Mouse (Mus musculus): ENCODE results near the gene Gm11099. TPM values are rescaled to one million over a fixed set of nuclear protein-coding genes. Genes with fewer than 3 reads are reported as not detected.
A peak's percentile ranks its signal among the peaks of the same experiment; 100 is the strongest.

The Gm11099 gene
- polyA plus RNA-seq (2015; fragmentation: Nextera tagmentation; extraction: Ambion mirVana): not detected in 2 replicates

- H3K27me3 ChIP-seq: no peaks in the 10 kb centered on the region
- H3K27ac ChIP-seq: no peak within 1 kb of the TSS
- no peak within 1 kb of the TSS for H3K9ac ChIP-seq
- H3K4me3 ChIP-seq: no peak within 1 kb of the TSS
- no peaks in the 10 kb centered on the region for H3K9me3 ChIP-seq
- ATAC-seq (ENCODE audit: insufficient number of reproducible peaks, insufficient read depth, low FRiP score, low TSS enrichment, low read depth): no peak
- no peak within 1 kb of the TSS for H3K4me2 ChIP-seq
- no peaks in the 10 kb centered on the region for H3K36me3 ChIP-seq
- H3K4me1 ChIP-seq: no peaks in the 10 kb centered on the region
- WGBS: 88% methylated on average over 5 of the region's 5 CpGs
Observed at GRCm38 (mm10) chr2:58859134-58859533, at the start of gene Gm11099. Gm11099 (plus strand) TSS chr2:58859434.

DNA sequence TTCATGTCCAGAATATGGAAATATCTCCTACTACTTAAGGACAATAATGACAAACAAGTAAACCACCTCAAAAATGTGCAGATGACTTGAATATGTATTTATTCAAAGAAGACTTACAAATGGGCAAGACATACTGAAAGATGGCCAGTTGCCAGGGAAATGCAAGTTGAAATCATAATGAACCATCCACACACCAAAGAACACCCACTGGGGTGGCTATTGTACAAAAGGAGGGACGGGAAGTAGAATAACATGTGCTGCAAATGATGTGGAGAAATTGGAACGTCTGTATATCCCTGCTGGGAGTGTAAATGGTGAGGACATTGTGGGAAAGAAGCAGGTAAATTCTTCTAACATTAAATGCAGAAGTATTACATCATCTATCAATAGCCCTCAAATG is 46.3 kb upstream of the Gm11099 start:
- H3K4me3 ChIP-seq: no peak overlapping the region
- no peaks in the 10 kb centered on the region for H3K9me3 ChIP-seq
- no peak overlapping the region for H3K4me2 ChIP-seq
- H3K9ac ChIP-seq: no peak overlapping the region
- no peaks in the 10 kb centered on the region for H3K36me3 ChIP-seq
- no peaks in the 10 kb centered on the region for H3K27me3 ChIP-seq
- no peaks in the 10 kb centered on the region for H3K4me1 ChIP-seq
- no peak for ATAC-seq (ENCODE audit: insufficient number of reproducible peaks, insufficient read depth, low FRiP score, low TSS enrichment, low read depth)
- 57% methylated on average over 2 of the region's 2 CpGs for WGBS
- no peak overlapping the region for H3K27ac ChIP-seq

GRCm38 (mm10) chr2:58828910-58829600 is 30.2 kb upstream of the Gm11099 start:
- peak; percentile 77 for ATAC-seq (ENCODE audit: insufficient number of reproducible peaks, insufficient read depth, low FRiP score, low TSS enrichment, low read depth)
- no peak overlapping the region for H3K9ac ChIP-seq
- H3K27ac ChIP-seq: peak overlapping the region; percentile 24
- no peak overlapping the region for H3K4me2 ChIP-seq
- H3K27me3 ChIP-seq: no peaks in the 10 kb centered on the region
- peaks cover 10% of the 10 kb centered on the region for H3K4me1 ChIP-seq
- H3K9me3 ChIP-seq: no peaks in the 10 kb centered on the region
- H3K36me3 ChIP-seq: no peaks in the 10 kb centered on the region
- whole genome bisulfite sequencing: 40% methylated on average over 3 of the region's 3 CpGs
- H3K4me3 ChIP-seq: no peak overlapping the region

GRCm38 (mm10) chr2:58829981-58830742 is 29.1 kb upstream of the Gm11099 start:
- Histone ChIP-seq H3K4me3 (no peak overlapping the region), H3K27ac (peak overlapping the region; percentile 24; the same call in 1 of the 2 replicates)

GRCm38 (mm10) chr2:58832253-58832980 is 26.8 kb upstream of the Gm11099 start:
- H3K27ac ChIP-seq: no peak overlapping the region
- no peaks in the 10 kb centered on the region for H3K27me3 ChIP-seq
- no peak for ATAC-seq (ENCODE audit: insufficient number of reproducible peaks, insufficient read depth, low FRiP score, low TSS enrichment, low read depth)
- H3K9ac ChIP-seq: no peak overlapping the region
- H3K36me3 ChIP-seq: no peaks in the 10 kb centered on the region
- H3K4me2 ChIP-seq: no peak overlapping the region
- no peaks in the 10 kb centered on the region for H3K9me3 ChIP-seq
- no peak overlapping the region for H3K4me3 ChIP-seq
- peaks cover 26% of the 10 kb centered on the region for H3K4me1 ChIP-seq
- WGBS: 89% methylated on average over 20 of the region's 20 CpGs

More at GRCm38 (mm10) chr2:58829981-58830742, 29.1 kb upstream of the Gm11099 start:
- Histone ChIP-seq H3K27me3 (no peaks in the 10 kb centered on the region), H3K9me3 (no peaks in the 10 kb centered on the region), H3K4me2 (no peak overlapping the region; the same call in 1 of the 2 replicates), H3K4me1 (peaks cover 20% of the 10 kb centered on the region), H3K36me3 (no peaks in the 10 kb centered on the region), H3K9ac (no peak overlapping the region)
- 43% methylated on average over 7 of the region's 7 CpGs for WGBS
- ATAC-seq (ENCODE audit: insufficient number of reproducible peaks, insufficient read depth, low FRiP score, low TSS enrichment, low read depth): no peak

DNA sequence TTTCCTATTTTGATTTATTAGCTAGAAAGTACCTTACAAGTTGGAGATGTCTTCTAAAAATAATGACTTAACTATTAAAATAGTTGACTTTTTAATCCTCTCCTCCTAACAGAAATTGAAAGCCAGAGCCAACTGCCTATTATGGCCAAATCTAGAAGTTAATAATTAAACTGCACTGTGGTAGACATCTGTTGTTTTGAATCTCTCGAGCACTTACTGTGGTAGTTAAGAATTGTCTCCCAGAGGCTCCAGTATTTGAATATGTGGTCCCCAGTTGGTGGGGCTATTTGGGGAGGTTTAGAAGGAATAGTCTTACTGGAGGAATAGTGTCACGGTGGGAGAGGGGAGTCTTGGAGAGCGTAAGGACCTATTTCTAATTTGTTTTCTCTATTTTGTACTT is 18.2 kb upstream of the Gm11099 start:
- Histone ChIP-seq H3K4me1 (no peaks in the 10 kb centered on the region), H3K4me2 (no peak overlapping the region), H3K4me3 (no peak overlapping the region), H3K27ac (no peak overlapping the region), H3K27me3 (no peaks in the 10 kb centered on the region), H3K9me3 (no peaks in the 10 kb centered on the region), H3K9ac (no peak overlapping the region), H3K36me3 (no peaks in the 10 kb centered on the region)
- 82% methylated on average over 3 of the region's 3 CpGs for WGBS
- ATAC-seq (ENCODE audit: insufficient number of reproducible peaks, insufficient read depth, low FRiP score, low TSS enrichment, low read depth): no peak

GRCm38 (mm10) chr2:58842443-58842842 is 16.8 kb upstream of the Gm11099 start:
- ATAC-seq (ENCODE audit: insufficient number of reproducible peaks, insufficient read depth, low FRiP score, low TSS enrichment, low read depth): no peak
- WGBS: 71% methylated on average over 4 of the region's 4 CpGs

GRCm38 (mm10) chr2:58844499-58844898 is 14.7 kb upstream of the Gm11099 start:
- Histone ChIP-seq H3K4me3 (no peak overlapping the region), H3K9me3 (no peaks in the 10 kb centered on the region), H3K27ac (no peak overlapping the region), H3K36me3 (no peaks in the 10 kb centered on the region), H3K9ac (no peak overlapping the region), H3K4me1 (no peaks in the 10 kb centered on the region), H3K27me3 (no peaks in the 10 kb centered on the region), H3K4me2 (no peak overlapping the region)
- ATAC-seq (ENCODE audit: insufficient number of reproducible peaks, insufficient read depth, low FRiP score, low TSS enrichment, low read depth): no peak
- WGBS: 32% methylated on average over 10 of the region's 10 CpGs

More at GRCm38 (mm10) chr2:58842443-58842842, 16.8 kb upstream of the Gm11099 start:
- Histone ChIP-seq H3K36me3 (no peaks in the 10 kb centered on the region), H3K27me3 (no peaks in the 10 kb centered on the region), H3K4me1 (no peaks in the 10 kb centered on the region), H3K27ac (no peak overlapping the region), H3K9me3 (no peaks in the 10 kb centered on the region), H3K9ac (no peak overlapping the region), H3K4me3 (no peak overlapping the region), H3K4me2 (no peak overlapping the region)

GRCm38 (mm10) chr2:58879876-58880275 is 20.6 kb downstream of the Gm11099 start:
- Histone ChIP-seq H3K4me3 (no peak overlapping the region), H3K4me1 (no peaks in the 10 kb centered on the region), H3K9me3 (no peaks in the 10 kb centered on the region), H3K9ac (no peak overlapping the region), H3K4me2 (no peak overlapping the region), H3K36me3 (no peaks in the 10 kb centered on the region), H3K27ac (no peak overlapping the region), H3K27me3 (no peaks in the 10 kb centered on the region)
- 39% methylated on average over 3 of the region's 3 CpGs for WGBS
- ATAC-seq (ENCODE audit: insufficient number of reproducible peaks, insufficient read depth, low FRiP score, low TSS enrichment, low read depth): no peak

GRCm38 (mm10) chr2:58905057-58905456 is 45.8 kb downstream of the Gm11099 start:
- Histone ChIP-seq H3K9ac (no peak overlapping the region), H3K4me2 (no peak overlapping the region), H3K9me3 (no peaks in the 10 kb centered on the region), H3K27me3 (no peaks in the 10 kb centered on the region; the same call in 1 of the 2 replicates), H3K36me3 (no peaks in the 10 kb centered on the region), H3K4me1 (peaks cover 23% of the 10 kb centered on the region), H3K27ac (no peak overlapping the region), H3K4me3 (no peak overlapping the region)
- WGBS: 20% methylated on average over 4 of the region's 4 CpGs
- no peak for ATAC-seq (ENCODE audit: insufficient number of reproducible peaks, insufficient read depth, low FRiP score, low TSS enrichment, low read depth)

DNA sequence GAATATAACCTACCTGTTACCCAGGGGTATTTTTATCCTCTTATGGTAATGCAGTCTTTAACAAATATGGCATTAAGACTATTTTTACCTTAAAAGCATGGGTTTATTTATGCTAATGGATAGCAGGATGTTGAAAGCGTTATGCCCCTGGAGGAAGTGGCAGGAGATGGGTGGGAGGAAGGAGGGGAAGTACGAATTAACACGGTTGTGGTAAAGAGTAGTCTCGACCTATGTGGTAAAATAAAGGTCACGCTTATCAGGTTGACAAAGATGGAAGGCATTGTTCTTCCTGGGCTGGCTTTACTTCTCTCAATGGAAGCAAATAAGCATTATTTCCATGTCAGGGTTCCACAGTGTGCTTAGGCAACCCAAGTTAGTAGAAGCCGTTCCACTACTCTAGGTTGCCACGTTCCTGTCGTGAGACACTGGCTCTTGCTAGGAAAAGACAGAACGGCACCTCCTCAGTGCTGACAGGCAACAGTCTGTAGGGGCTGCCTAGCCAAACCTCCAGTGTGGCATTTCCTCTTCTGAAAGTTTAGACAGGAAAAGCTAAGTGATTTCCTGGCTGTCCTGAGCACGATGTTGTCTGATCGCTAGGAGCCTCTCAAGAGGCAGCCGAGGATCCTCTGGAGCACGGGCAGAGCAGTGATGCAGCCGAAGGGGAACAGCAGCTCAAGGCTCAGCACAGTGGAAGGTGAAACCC is 47.7 kb downstream of the Gm11099 start:
- Histone ChIP-seq H3K9me3 (no peaks in the 10 kb centered on the region), H3K4me3 (peak overlapping the region; percentile 6; the same call in 1 of the 2 replicates), H3K9ac (0 out of 2 replicates have a peak overlapping the region, but pooled peaks have one; percentile 40), H3K4me1 (peaks cover 23% of the 10 kb centered on the region), H3K4me2 (peak overlapping the region; percentile 39), H3K36me3 (no peaks in the 10 kb centered on the region), H3K27me3 (no peaks in the 10 kb centered on the region; the same call in 1 of the 2 replicates), H3K27ac (no peak overlapping the region)
- ATAC-seq (ENCODE audit: insufficient number of reproducible peaks, insufficient read depth, low FRiP score, low TSS enrichment, low read depth): no peak
- 35% methylated on average over 14 of the region's 14 CpGs for WGBS

Data from embryonic facial prominence, embryonic 13.5 days (tissue).